Mouse (Mus musculus): ENCODE data around the gene Ercc5.

DNA sequence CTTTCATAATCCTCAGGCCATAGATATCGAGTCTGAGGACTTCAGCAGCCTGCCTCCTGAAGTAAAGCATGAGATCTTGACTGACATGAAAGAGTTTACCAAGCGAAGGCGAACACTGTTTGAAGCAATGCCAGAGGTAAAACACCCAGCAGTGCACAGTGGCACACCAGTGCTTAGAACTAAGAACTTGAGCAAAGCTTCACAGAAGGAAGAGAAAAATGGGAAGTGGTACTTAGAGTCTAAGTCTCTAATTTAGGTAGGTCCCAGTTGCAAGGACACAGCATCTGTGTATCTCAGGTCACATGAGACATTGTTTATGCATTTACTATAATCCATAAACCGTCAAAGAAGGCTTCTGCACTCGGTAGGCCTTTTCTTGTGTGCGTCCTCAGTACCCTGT, 14.3 kb downstream of the Ercc5 start:
- no peak for TF ChIP-seq CTCF (IDR thresholded peaks at IDR 0.05; ENCODE audit: low read depth)
- TF ChIP-seq EP300 (IDR thresholded peaks at IDR 0.05; ENCODE audit: low read depth), result no peak

All from liver, embryonic 14.5 days (tissue).